Mouse (Mus musculus): ENCODE measurements around the gene Mtap.

Gene Mtap

GRCm38 (mm10) chr4:89212178-89212577 lies 75.3 kb downstream of the Mtap start:
- no peak for DNase-seq (ENCODE audit: low read depth, low spot score)
